Mouse (Mus musculus): Measurements from ENCODE around the gene Saysd1. TPM values are rescaled to one million over a fixed set of nuclear protein-coding genes. Genes with fewer than 3 reads are reported as not detected.

Gene Saysd1
- total RNA-seq (2014; rRNA removed) = 4.8 and 6.8 TPM in 2 replicates
- 9.8 and 11.4 TPM in 2 replicates for polyA plus RNA-seq (2015; fragmentation: Nextera tagmentation; extraction: Ambion mirVana)

- Histone ChIP-seq H3K4me1 (ENCODE audit: insufficient read depth, low read length) (no peaks in the 10 kb centered on the region), H3K27me3 (ENCODE audit: insufficient read depth, low read length) (no peaks in the 10 kb centered on the region), H3K4me3 (ENCODE audit: low read length) (no peak within 1 kb of the TSS), H3K27ac (no peak within 1 kb of the TSS), H3K4me2 (ENCODE audit: low read depth, low read length) (no peak within 1 kb of the TSS), H3K9ac (replicated peaks; ENCODE audit: low read length) (no peak within 1 kb of the TSS), H3K36me3 (ENCODE audit: insufficient read depth, low read length) (no peaks in the 10 kb centered on the region), H3K9me3 (ENCODE audit: low read length) (no peaks in the 10 kb centered on the region)
- 83% methylated on average over 16 of the region's 16 CpGs for WGBS
- no peak for DNase-seq (ENCODE audit: low spot score)
- no peak for ATAC-seq
- TF ChIP-seq CTCF (IDR thresholded peaks at IDR 0.05; ENCODE audit: low read depth) = no peak
These were observed at the start of gene Saysd1 for GRCm38 (mm10) chr14:20138484-20139355. Gene Saysd1, minus strand, starts transcription at chr14:20138534.

- Histone ChIP-seq H3K4me3 (ENCODE audit: low read length) (no peak overlapping the region), H3K36me3 (ENCODE audit: insufficient read depth, low read length) (no peaks in the 10 kb centered on the region), H3K9me3 (ENCODE audit: low read length) (no peaks in the 10 kb centered on the region), H3K4me1 (ENCODE audit: insufficient read depth, low read length) (peaks cover 9% of the 10 kb centered on the region; the same call in 1 of the 2 replicates), H3K9ac (replicated peaks; ENCODE audit: low read length) (no peak overlapping the region), H3K4me2 (ENCODE audit: low read depth, low read length) (no peak overlapping the region), H3K27me3 (ENCODE audit: insufficient read depth, low read length) (peaks cover 3% of the 10 kb centered on the region), H3K27ac (no peak overlapping the region)
- TF ChIP-seq CTCF (IDR thresholded peaks at IDR 0.05; ENCODE audit: low read depth) = no peak
- ATAC-seq (no peak), DNase-seq (ENCODE audit: low spot score) (no peak)
- 82% methylated on average over 9 of the region's 9 CpGs for WGBS
These were observed 47.1 kb upstream of the Saysd1 start for GRCm38 (mm10) chr14:20185426-20185825.

- H3K9ac ChIP-seq (replicated peaks; ENCODE audit: low read length) = no peak overlapping the region
- peaks cover 9% of the 10 kb centered on the region; the same call in 1 of the 2 replicates for H3K4me1 ChIP-seq (ENCODE audit: insufficient read depth, low read length)
- H3K4me2 ChIP-seq (ENCODE audit: low read depth, low read length) = no peak overlapping the region
- no peak for TF ChIP-seq CTCF (IDR thresholded peaks at IDR 0.05; ENCODE audit: low read depth)
- ATAC-seq (no peak), DNase-seq (ENCODE audit: low spot score) (no peak)
- H3K27ac ChIP-seq = no peak overlapping the region
- H3K36me3 ChIP-seq (ENCODE audit: insufficient read depth, low read length) = no peaks in the 10 kb centered on the region
- H3K27me3 ChIP-seq (ENCODE audit: insufficient read depth, low read length) = peaks cover 6% of the 10 kb centered on the region
- no peaks in the 10 kb centered on the region for H3K9me3 ChIP-seq (ENCODE audit: low read length)
- WGBS = 36% methylated on average over 5 of the region's 5 CpGs
- H3K4me3 ChIP-seq (ENCODE audit: low read length) = no peak overlapping the region
These were observed 45.4 kb upstream of the Saysd1 start for GRCm38 (mm10) chr14:20183701-20184100.

GRCm38 (mm10) chr14:20182596-20182995 is 44.3 kb upstream of the Saysd1 start:
- DNase-seq (ENCODE audit: low spot score) (no peak), ATAC-seq (no peak)
- TF ChIP-seq CTCF (IDR thresholded peaks at IDR 0.05; ENCODE audit: low read depth) = no peak
- peaks cover 9% of the 10 kb centered on the region; the same call in 1 of the 2 replicates for H3K4me1 ChIP-seq (ENCODE audit: insufficient read depth, low read length)
- no peaks in the 10 kb centered on the region for H3K36me3 ChIP-seq (ENCODE audit: insufficient read depth, low read length)
- peaks cover 6% of the 10 kb centered on the region for H3K27me3 ChIP-seq (ENCODE audit: insufficient read depth, low read length)
- H3K4me3 ChIP-seq (ENCODE audit: low read length) = no peak overlapping the region
- WGBS = 68% methylated on average over 7 of the region's 7 CpGs
- H3K9ac ChIP-seq (replicated peaks; ENCODE audit: low read length) = no peak overlapping the region
- H3K9me3 ChIP-seq (ENCODE audit: low read length) = no peaks in the 10 kb centered on the region
- no peak overlapping the region for H3K27ac ChIP-seq
- no peak overlapping the region for H3K4me2 ChIP-seq (ENCODE audit: low read depth, low read length)

- Histone ChIP-seq H3K36me3 (ENCODE audit: insufficient read depth, low read length) (no peaks in the 10 kb centered on the region), H3K4me3 (ENCODE audit: low read length) (peak within 1 kb of the TSS; percentile 56), H3K27me3 (ENCODE audit: insufficient read depth, low read length) (peaks cover 6% of the 10 kb centered on the region), H3K9ac (replicated peaks; ENCODE audit: low read length) (peak within 1 kb of the TSS; percentile 41; the same call in 1 of the 2 replicates), H3K27ac (no peak within 1 kb of the TSS), H3K4me2 (ENCODE audit: low read depth, low read length) (peak within 1 kb of the TSS; percentile 94), H3K4me1 (ENCODE audit: insufficient read depth, low read length) (peaks cover 9% of the 10 kb centered on the region; the same call in 1 of the 2 replicates), H3K9me3 (ENCODE audit: low read length) (no peaks in the 10 kb centered on the region)
- TF ChIP-seq CTCF (IDR thresholded peaks at IDR 0.05; ENCODE audit: low read depth) = no peak
- under 1% methylated on average over 36 of the region's 36 CpGs for WGBS
- DNase-seq (ENCODE audit: low spot score) = peak; percentile 86
- peak; percentile 95 for ATAC-seq
These were observed 43.2 kb upstream of the Saysd1 start, which contains the start of gene Kcnk5 for GRCm38 (mm10) chr14:20181466-20181921. Gene Kcnk5, minus strand, starts transcription at chr14:20181809.

GRCm38 (mm10) chr14:20180751-20181162 is 42.4 kb upstream of the Saysd1 start:
- Histone ChIP-seq H3K4me3 (ENCODE audit: low read length) (peak overlapping the region; percentile 56), H3K9me3 (ENCODE audit: low read length) (no peaks in the 10 kb centered on the region), H3K27ac (no peak overlapping the region), H3K36me3 (ENCODE audit: insufficient read depth, low read length) (no peaks in the 10 kb centered on the region), H3K4me2 (ENCODE audit: low read depth, low read length) (peak overlapping the region; percentile 94), H3K4me1 (ENCODE audit: insufficient read depth, low read length) (peaks cover 9% of the 10 kb centered on the region; the same call in 1 of the 2 replicates), H3K9ac (replicated peaks; ENCODE audit: low read length) (no peak overlapping the region), H3K27me3 (ENCODE audit: insufficient read depth, low read length) (peaks cover 6% of the 10 kb centered on the region)
- DNase-seq (ENCODE audit: low spot score) = no peak
- no peak for ATAC-seq
- TF ChIP-seq CTCF (IDR thresholded peaks at IDR 0.05; ENCODE audit: low read depth) = no peak
- WGBS = under 1% methylated on average over 24 of the region's 24 CpGs

Measured in hindbrain, postnatal 0 days (tissue).